Mouse (Mus musculus) cerebellum, adult 8-10 months (tissue): ENCODE results near the gene Ddx31.

ENCODE experiments used
- DNase-seq: peaks from one replicate; pipeline ENCODE4 v3.0.0; 2022

The Ddx31 gene

DNA sequence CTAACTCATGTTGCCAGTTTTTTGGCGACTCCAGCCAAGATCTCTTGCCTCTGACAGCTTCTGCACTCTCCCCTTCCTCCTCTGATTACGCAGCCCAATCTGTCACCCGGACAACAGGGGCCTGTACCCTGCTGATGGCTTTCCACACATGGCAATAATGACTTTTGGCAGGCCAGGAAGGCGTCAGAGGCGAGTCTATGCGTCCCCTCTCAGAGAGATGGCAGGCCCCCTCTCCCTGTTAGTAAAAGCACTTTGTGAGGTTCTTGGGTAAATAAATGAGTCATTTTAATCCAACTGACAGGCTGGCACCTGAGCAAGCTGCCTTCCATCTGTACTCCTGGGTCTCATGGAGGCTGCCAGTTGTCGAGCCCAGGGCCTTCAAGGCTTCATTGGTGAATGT is 27.3 kb downstream of the Ddx31 start:
- peak; percentile 65 for DNase-seq

- DNase-seq, result no peak
Measured at GRCm38 (mm10) chr2:28875554-28875953, 35.3 kb downstream of the Ddx31 start.

GRCm38 (mm10) chr2:28881275-28881674 is 41.1 kb downstream of the Ddx31 start:
- DNase-seq, result peak; percentile 9

GRCm38 (mm10) chr2:28882047-28882446 is 41.8 kb downstream of the Ddx31 start:
- no peak for DNase-seq

- no peak for DNase-seq
Measured at GRCm38 (mm10) chr2:28882826-28883485, 42.8 kb downstream of the Ddx31 start.

GRCm38 (mm10) chr2:28884914-28885313 is 44.7 kb downstream of the Ddx31 start:
- no peak for DNase-seq

DNA sequence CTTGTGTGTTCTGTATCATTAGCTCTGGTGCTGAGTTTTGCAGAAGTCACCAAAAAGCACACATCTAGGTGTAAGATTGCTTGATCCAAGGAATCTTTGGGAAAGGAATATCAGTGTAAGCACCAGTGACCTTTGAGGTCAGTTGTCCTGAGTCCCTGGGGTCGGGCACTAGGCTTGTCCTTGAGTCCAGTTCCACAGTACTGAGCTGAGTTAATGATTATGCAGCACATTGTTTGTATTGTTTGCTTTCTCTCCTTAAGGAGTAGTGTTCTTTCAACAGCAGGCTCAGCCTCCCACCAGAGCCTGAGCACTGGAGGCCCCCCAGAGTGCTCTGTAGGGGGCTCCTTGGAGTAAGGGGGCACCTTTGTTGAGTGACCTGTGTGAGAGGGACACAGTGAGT is 52.6 kb downstream of the Ddx31 start:
- DNase-seq, result no peak

DNA sequence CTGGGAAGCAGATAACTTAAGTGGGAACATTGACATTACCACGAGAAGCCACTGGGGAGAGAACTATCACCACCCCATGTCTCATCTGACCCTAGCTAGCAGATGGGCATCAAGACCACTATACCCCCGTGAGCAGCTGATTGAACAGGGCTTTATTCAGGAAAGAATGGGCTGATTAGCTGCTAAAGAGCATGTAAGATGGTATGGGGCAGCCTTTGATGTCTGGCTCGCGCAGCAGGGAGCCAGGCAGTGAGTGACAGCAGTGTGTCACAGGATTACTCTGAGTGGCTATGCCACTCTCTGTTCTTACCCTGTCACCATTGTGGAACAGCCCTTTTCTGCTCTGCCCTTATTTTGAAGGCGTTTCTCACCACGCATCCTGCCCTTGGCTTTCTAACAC is 53.3 kb downstream of the Ddx31 start:
- DNase-seq, result no peak

GRCm38 (mm10) chr2:28895876-28896275 is 55.7 kb downstream of the Ddx31 start:
- no peak for DNase-seq

DNA sequence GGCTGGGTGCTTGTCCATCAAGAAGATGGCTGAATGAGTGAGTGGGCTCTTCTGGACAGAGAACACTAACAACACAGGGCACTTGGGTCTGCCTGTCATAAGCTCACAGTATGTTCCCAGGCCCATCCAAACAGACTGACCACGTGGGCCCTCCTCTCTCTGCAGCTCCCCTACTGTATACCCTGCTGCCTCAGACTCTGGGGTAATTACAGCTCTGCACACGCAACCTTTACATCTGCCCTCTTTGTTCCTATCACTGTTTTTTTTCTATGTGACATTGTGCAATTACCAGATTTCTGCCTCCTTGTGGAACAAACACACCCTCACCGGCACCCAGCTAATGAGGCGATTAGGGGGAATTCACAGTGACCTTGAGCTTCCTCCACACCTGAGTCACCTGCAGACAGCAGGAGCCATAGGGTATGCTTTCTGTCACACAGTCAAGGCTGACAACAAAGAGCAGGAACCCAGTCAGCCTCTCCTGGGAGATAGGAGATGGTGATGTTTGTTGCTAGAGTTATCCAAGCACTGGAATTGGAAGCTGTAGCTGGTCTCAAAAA is 57.2 kb downstream of the Ddx31 start:
- DNase-seq, result no peak

GRCm38 (mm10) chr2:28902291-28902690 is 62.1 kb downstream of the Ddx31 start:
- DNase-seq, result no peak

DNA sequence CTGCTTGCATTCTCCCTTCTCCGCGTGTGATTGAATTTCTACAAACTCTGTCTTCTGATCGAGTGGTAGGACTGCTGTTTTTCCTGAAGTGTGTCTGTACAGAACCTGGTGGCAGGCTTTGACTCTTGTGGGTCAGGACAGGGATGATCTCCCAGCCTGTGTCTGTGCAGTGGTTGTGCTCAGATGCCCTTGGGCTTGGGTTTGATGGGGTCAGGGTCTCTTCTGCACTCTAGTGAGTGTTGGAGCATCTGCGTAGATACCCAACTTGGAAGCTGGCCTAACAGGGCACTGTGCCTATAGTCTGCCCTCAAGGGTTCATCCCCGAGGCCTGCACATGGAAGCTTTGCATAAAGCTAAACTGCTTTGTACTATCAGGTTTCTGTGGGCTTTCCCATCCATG is 63.7 kb downstream of the Ddx31 start:
- DNase-seq, result no peak

- DNase-seq, result no peak
Measured at GRCm38 (mm10) chr2:28904786-28905185, 64.6 kb downstream of the Ddx31 start.

DNA sequence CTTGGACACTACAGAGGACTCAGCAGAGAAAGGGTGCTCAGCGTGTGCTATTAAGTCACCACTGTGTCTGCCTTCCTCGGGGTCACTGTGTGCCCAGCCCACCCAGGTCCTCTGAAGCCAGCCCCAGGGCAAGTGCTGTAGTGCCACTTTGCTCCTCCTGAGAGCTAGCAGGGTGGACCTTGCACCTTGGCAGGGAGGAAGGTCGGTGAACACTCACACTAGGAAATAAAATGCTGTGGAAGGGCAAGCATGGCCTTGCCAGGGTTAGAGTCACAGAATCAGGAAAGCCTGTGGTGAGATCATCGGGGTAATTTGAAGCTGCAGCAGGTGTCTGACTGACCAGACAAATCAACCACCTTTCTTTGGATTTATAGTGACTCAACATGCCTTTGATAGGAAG is 65.4 kb downstream of the Ddx31 start:
- no peak for DNase-seq

DNA sequence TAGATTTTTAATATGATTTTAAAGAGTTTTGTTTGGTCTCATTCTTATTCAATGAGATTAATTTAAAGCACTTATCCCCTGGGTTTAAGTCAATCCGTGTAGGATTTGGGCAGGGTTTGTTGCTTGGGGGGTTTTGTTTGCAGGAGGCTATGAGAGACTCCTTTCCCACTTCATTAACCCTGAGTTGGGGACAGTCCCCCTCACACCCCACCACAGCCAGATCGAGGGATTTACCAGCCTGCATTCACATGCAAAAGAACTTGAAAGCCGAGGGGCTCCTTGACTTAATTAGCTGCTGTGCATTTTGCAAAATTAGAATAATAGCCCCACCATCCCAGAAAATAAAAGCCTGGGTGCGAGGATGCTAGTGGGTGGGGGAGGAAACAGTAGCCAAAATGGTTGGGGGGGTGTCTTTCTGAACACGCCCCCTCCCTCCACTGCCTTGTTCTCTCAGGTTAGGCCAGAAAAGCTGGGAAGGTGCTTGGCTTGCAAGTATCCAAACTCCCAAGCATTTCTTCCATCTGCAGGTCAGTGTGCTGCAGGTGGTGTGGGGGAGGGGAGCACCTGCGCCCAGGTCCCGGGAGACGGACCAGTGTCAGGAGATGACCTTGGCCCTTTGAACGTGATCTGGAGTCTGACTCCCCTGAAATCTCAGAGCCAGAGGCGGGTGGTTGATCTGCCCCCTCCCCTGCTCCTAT is 67.6 kb downstream of the Ddx31 start:
- no peak for DNase-seq

GRCm38 (mm10) chr2:28908389-28909153 is 68.4 kb downstream of the Ddx31 start:
- no peak for DNase-seq

DNA sequence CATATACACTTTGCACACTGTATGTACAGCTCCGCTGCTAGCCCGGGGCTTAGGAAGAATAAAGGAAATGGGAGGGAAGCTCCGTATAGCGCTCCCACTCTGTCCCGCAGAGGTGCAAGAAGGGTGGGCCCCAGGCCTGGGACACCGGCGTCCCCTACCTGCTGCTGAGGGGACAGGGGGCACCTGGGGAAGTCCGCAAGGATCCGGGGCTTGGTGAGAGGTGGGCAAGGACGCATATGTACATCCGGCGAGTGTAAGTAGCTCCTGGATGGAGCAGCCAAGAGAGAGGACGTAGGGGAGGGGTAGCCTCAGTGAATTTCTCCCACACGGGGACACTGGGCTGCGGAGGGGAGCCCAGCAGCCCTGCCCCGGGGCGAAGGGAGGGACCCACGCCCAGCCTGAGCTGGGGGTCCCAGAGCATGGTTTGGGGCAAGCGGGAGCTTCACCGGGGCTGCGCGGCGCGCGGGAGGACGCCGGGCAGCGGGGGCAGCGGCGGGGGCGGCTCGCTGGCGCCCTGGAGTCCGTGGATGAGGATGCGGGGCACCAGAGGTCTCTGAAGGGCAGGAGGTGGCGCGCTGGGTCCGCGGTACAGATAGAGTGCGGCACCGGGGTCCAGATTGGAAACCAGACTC is 69.1 kb downstream of the Ddx31 start:
- DNase-seq, result no peak

DNA sequence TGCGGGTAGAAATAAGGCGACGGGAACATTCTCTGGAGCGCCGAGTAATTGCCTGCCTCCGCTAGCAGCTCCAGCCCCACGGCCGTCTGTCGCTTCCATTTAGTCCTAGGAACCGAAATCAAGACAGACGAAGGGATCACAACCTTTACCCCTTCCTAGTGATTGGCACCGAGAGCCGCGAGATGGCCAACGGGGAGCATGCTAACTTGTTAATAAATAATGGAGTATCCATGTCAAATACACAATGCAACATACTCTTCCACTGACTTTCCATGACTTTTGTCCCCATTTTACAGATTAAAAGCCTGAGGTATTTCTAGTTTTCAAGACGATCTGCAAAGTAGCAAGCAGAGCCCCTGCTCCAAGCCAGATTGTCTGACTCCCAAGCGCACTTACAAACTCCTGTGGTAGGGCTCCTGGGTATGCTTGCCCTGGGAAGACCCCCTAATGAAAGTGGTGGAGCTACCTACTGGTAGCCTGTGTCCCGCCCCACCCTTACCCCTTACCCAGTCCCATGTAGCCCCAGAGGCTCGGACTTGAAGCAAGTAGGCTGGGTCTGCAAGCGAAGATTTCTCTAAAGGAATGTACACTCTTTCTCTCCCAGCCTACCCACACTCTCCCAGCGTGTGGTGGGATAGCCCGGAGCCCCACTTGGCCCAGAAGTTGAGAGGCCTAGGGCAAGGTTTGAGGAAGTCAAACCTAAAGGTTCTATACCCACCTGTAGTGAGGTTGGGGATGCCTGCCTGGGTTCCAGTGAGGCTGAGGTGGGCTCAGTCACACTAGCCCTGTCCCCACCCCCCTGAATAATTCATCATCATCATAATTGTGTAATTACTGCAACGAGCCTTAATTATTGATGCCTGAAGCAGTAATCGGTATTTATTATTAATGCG is 69.9 kb downstream of the Ddx31 start:
- no peak for DNase-seq

- DNase-seq, result no peak
Measured at GRCm38 (mm10) chr2:28910877-28911276, 70.7 kb downstream of the Ddx31 start.

GRCm38 (mm10) chr2:28911331-28912038 is 71.3 kb downstream of the Ddx31 start:
- DNase-seq, result no peak

GRCm38 (mm10) chr2:28912039-28912700 is 72.0 kb downstream of the Ddx31 start:
- no peak for DNase-seq
